Mouse (Mus musculus): ENCODE results near the gene BC003965. TPM values are rescaled to one million over a fixed set of nuclear protein-coding genes. Genes with fewer than 3 reads are reported as not detected.
A peak's percentile ranks its signal among the peaks of the same experiment; 100 is the strongest.

Gene BC003965
- polyA plus RNA-seq, 1 experiment from 2014 or later, result 33.8 TPM

DNA sequence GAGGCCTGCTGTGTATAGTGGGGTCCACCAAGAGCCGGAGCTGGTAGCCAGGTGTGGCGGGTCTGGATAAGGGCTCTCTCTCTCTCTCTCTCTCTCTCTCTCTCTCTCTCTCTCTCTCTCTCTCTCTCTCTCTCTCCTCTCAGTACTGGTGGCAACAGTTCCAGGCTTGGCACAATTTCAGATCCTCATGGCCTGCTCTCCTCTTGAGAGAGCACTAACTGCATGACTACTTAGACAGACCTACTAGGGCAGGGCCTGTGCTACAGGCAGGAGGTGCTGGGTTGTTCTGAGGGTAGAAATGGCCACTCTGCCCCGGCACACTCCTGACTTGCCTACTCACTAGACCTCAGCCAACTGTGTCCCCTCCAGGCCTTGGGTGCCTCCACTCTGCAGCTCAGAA lies 11.8 kb upstream of the BC003965 start:
- no peaks in the 10 kb centered on the region for H3K36me3 ChIP-seq (ENCODE audit: control insufficient read depth, insufficient read depth, low read length)
- H3K27ac ChIP-seq (ENCODE audit: low read depth, low read length), result no peak overlapping the region
- WGBS, result 91% methylated on average over 3 of the region's 3 CpGs
- no peak for ATAC-seq
- no peak overlapping the region for H3K9ac ChIP-seq (ENCODE audit: low read depth, low read length)
- H3K27me3 ChIP-seq (replicated peaks; ENCODE audit: control insufficient read depth, insufficient read depth, low read length), result no peaks in the 10 kb centered on the region
- H3K4me2 ChIP-seq (ENCODE audit: low read length), result no peak overlapping the region
- no peaks in the 10 kb centered on the region for H3K4me1 ChIP-seq (ENCODE audit: control insufficient read depth, insufficient read depth, low read depth, low read length)
- no peaks in the 10 kb centered on the region for H3K9me3 ChIP-seq (ENCODE audit: control insufficient read depth, low read length)
- no peak overlapping the region for H3K4me3 ChIP-seq (ENCODE audit: low read length)

- Histone ChIP-seq H3K4me3 (ENCODE audit: low read length) (no peak within 1 kb of the TSS), H3K27ac (ENCODE audit: low read depth, low read length) (no peak within 1 kb of the TSS), H3K27me3 (replicated peaks; ENCODE audit: control insufficient read depth, insufficient read depth, low read length) (peaks cover 4% of the 10 kb centered on the region), H3K9ac (ENCODE audit: low read depth, low read length) (no peak within 1 kb of the TSS), H3K36me3 (ENCODE audit: control insufficient read depth, insufficient read depth, low read length) (no peaks in the 10 kb centered on the region), H3K4me1 (ENCODE audit: control insufficient read depth, insufficient read depth, low read depth, low read length) (no peaks in the 10 kb centered on the region), H3K9me3 (ENCODE audit: control insufficient read depth, low read length) (no peaks in the 10 kb centered on the region), H3K4me2 (ENCODE audit: low read length) (no peak within 1 kb of the TSS)
- ATAC-seq, result no peak
- WGBS, result 49% methylated on average over 9 of the region's 9 CpGs
These were observed 8.9 kb upstream of the BC003965 start, which contains the start of gene Gm38655 for GRCm38 (mm10) chr17:25175411-25175810. TSS of gene Gm38655 (minus strand) at chr17:25175471.

DNA sequence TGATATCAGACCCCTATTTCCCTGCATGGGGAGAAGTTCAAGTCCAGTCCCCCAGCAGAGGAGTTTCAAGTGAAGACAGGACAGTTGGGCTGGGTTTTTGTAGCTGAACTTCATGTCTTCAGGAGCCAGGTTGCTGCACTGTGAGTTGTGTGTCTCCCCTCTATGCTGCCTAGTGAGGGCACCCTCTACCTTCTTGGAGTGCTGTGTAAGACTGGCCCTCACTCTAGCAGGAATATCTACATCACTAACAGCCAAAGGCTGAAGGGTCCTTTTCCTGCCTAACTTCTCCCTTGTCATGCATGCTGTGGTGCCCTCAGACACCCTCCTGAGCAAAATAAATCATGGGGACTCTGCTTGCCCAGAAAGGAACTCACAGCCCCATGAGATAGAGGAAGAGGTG lies 1.1 kb upstream of the BC003965 start:
- Histone ChIP-seq H3K4me2 (ENCODE audit: low read length) (peak overlapping the region; percentile 96), H3K4me3 (ENCODE audit: low read length) (no peak overlapping the region), H3K9ac (ENCODE audit: low read depth, low read length) (no peak overlapping the region; the same call in 1 of the 2 replicates), H3K4me1 (ENCODE audit: control insufficient read depth, insufficient read depth, low read depth, low read length) (peaks cover 23% of the 10 kb centered on the region), H3K27me3 (replicated peaks; ENCODE audit: control insufficient read depth, insufficient read depth, low read length) (peaks cover 9% of the 10 kb centered on the region), H3K36me3 (ENCODE audit: control insufficient read depth, insufficient read depth, low read length) (no peaks in the 10 kb centered on the region), H3K9me3 (ENCODE audit: control insufficient read depth, low read length) (no peaks in the 10 kb centered on the region), H3K27ac (ENCODE audit: low read depth, low read length) (no peak overlapping the region)
- no peak for ATAC-seq

DNA sequence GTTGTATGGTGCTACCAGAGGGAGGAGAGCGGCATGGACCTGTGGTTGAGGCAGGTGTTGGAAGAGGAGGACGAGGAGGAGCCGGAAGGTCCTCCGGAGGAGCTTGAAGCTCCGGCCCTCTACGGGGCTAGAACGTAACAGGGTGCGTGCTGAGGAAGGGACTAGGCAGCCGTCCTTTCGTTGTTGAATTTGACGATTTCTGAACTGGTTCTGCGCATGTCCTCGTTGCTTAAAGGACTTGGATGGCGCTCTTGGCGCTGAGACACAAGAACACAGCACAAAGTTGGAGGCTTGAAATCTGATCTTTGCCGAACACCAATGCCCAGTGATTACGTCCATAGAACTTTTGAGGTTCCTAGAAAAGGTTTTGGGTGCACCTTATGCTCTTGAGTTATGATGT lies 607 bp downstream of the BC003965 start:
- Histone ChIP-seq H3K9me3 (ENCODE audit: control insufficient read depth, low read length) (no peaks in the 10 kb centered on the region), H3K4me2 (ENCODE audit: low read length) (peak overlapping the region; percentile 99), H3K27ac (ENCODE audit: low read depth, low read length) (peak overlapping the region; percentile 71), H3K36me3 (ENCODE audit: control insufficient read depth, insufficient read depth, low read length) (0 out of 2 replicates have a peak, but pooled peaks cover 2% of the 10 kb centered on the region), H3K4me3 (ENCODE audit: low read length) (peak overlapping the region; percentile 90), H3K27me3 (replicated peaks; ENCODE audit: control insufficient read depth, insufficient read depth, low read length) (peaks cover 5% of the 10 kb centered on the region), H3K4me1 (ENCODE audit: control insufficient read depth, insufficient read depth, low read depth, low read length) (peaks cover 34% of the 10 kb centered on the region), H3K9ac (ENCODE audit: low read depth, low read length) (peak overlapping the region; percentile 92)
- peak; percentile 16; the same call in 1 of the 2 replicates for ATAC-seq
- whole genome bisulfite sequencing, result 9% methylated on average over 17 of the region's 17 CpGs

- peaks cover 6% of the 10 kb centered on the region; the same call in 1 of the 2 replicates for H3K36me3 ChIP-seq (ENCODE audit: control insufficient read depth, insufficient read depth, low read length)
- peaks cover 36% of the 10 kb centered on the region for H3K4me1 ChIP-seq (ENCODE audit: control insufficient read depth, insufficient read depth, low read depth, low read length)
- no peak for ATAC-seq
- 7% methylated on average over 11 of the region's 11 CpGs for WGBS
- H3K27ac ChIP-seq (ENCODE audit: low read depth, low read length), result peak overlapping the region; percentile 78
- H3K9ac ChIP-seq (ENCODE audit: low read depth, low read length), result peak overlapping the region; percentile 92
- no peaks in the 10 kb centered on the region for H3K9me3 ChIP-seq (ENCODE audit: control insufficient read depth, low read length)
- H3K27me3 ChIP-seq (replicated peaks; ENCODE audit: control insufficient read depth, insufficient read depth, low read length), result no peaks in the 10 kb centered on the region
- H3K4me3 ChIP-seq (ENCODE audit: low read length), result peak overlapping the region; percentile 98
- peak overlapping the region; percentile 93 for H3K4me2 ChIP-seq (ENCODE audit: low read length)
These were observed 3.4 kb downstream of the BC003965 start for GRCm38 (mm10) chr17:25187784-25188149.

- H3K4me1 ChIP-seq (ENCODE audit: control insufficient read depth, insufficient read depth, low read depth, low read length), result peaks cover 35% of the 10 kb centered on the region
- peak within 1 kb of the TSS; percentile 92 for H3K9ac ChIP-seq (ENCODE audit: low read depth, low read length)
- peak within 1 kb of the TSS; percentile 98 for H3K4me3 ChIP-seq (ENCODE audit: low read length)
- WGBS, result under 1% methylated on average over 85 of the region's 104 CpGs
- peak within 1 kb of the TSS; percentile 78 for H3K27ac ChIP-seq (ENCODE audit: low read depth, low read length)
- H3K27me3 ChIP-seq (replicated peaks; ENCODE audit: control insufficient read depth, insufficient read depth, low read length), result no peaks in the 10 kb centered on the region
- no peaks in the 10 kb centered on the region for H3K9me3 ChIP-seq (ENCODE audit: control insufficient read depth, low read length)
- peaks cover 6% of the 10 kb centered on the region; the same call in 1 of the 2 replicates for H3K36me3 ChIP-seq (ENCODE audit: control insufficient read depth, insufficient read depth, low read length)
- H3K4me2 ChIP-seq (ENCODE audit: low read length), result peak within 1 kb of the TSS; percentile 93
- peak; percentile 43 for ATAC-seq
These were observed 4.0 kb downstream of the BC003965 start, which contains the start of gene Unkl for GRCm38 (mm10) chr17:25188150-25189031. TSS of gene Unkl (plus strand) at chr17:25188397.

- peaks cover 8% of the 10 kb centered on the region; the same call in 1 of the 2 replicates for H3K36me3 ChIP-seq (ENCODE audit: control insufficient read depth, insufficient read depth, low read length)
- 2% methylated on average over 16 of the region's 16 CpGs for WGBS
- H3K27me3 ChIP-seq (replicated peaks; ENCODE audit: control insufficient read depth, insufficient read depth, low read length), result no peaks in the 10 kb centered on the region
- peak overlapping the region; percentile 93 for H3K4me2 ChIP-seq (ENCODE audit: low read length)
- no peak overlapping the region for H3K27ac ChIP-seq (ENCODE audit: low read depth, low read length)
- no peak for ATAC-seq
- H3K4me3 ChIP-seq (ENCODE audit: low read length), result peak overlapping the region; percentile 98
- H3K9me3 ChIP-seq (ENCODE audit: control insufficient read depth, low read length), result no peaks in the 10 kb centered on the region
- H3K4me1 ChIP-seq (ENCODE audit: control insufficient read depth, insufficient read depth, low read depth, low read length), result peaks cover 31% of the 10 kb centered on the region
- H3K9ac ChIP-seq (ENCODE audit: low read depth, low read length), result peak overlapping the region; percentile 92
These were observed 4.7 kb downstream of the BC003965 start for GRCm38 (mm10) chr17:25189091-25189490.

DNA sequence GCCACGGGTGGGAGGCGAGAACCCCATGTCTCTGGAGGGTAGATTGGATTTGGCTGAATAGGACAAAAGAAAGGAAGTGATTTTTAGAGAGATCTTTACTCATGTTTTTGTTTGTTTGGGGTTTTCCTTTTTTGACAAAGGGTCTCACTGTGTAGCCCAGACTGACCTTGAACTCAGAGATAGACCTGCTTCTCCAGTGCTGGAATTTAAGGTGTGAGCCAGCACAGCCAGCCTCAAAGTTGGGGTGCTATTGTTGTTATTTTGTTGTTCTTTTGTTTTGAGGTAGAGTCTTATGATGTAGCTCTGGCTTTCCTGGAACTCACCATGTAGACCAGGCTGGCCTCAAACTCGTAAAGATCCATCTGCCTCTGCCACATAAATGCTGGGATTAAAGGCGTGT lies 18.0 kb downstream of the BC003965 start:
- 92% methylated on average over 4 of the region's 4 CpGs for WGBS
- H3K4me2 ChIP-seq (ENCODE audit: low read length), result no peak overlapping the region

DNA sequence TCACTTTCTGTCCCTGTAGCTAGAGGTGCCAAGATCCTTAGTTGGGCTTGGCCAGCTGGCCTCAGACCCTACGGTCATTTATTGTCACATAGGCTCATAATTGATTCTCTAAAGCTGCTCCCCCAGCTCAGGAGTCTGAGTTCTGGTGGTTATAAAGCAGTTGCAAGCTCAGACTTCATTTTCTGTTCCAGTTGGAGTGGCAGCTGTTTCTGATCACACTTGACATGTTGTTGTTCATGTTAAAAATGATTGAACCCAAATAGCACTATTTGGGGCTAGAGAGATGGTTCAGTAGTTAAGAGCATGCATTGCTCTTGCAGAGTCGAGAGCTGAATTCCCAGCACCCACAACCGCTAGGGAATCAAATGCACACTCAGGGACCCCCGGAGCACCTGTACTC lies 25.7 kb downstream of the BC003965 start:
- 91% methylated on average over 4 of the region's 4 CpGs for WGBS
- H3K36me3 ChIP-seq (ENCODE audit: control insufficient read depth, insufficient read depth, low read length), result peaks cover 54% of the 10 kb centered on the region
- H3K4me2 ChIP-seq (ENCODE audit: low read length), result no peak overlapping the region
- no peaks in the 10 kb centered on the region for H3K4me1 ChIP-seq (ENCODE audit: control insufficient read depth, insufficient read depth, low read depth, low read length)
- no peaks in the 10 kb centered on the region for H3K27me3 ChIP-seq (replicated peaks; ENCODE audit: control insufficient read depth, insufficient read depth, low read length)
- H3K9me3 ChIP-seq (ENCODE audit: control insufficient read depth, low read length), result no peaks in the 10 kb centered on the region
- ATAC-seq, result no peak
- H3K9ac ChIP-seq (ENCODE audit: low read depth, low read length), result no peak overlapping the region
- no peak overlapping the region for H3K27ac ChIP-seq (ENCODE audit: low read depth, low read length)
- H3K4me3 ChIP-seq (ENCODE audit: low read length), result no peak overlapping the region

More for the DNA sequence above, 18.0 kb downstream of the BC003965 start:
- no peak overlapping the region for H3K4me3 ChIP-seq (ENCODE audit: low read length)
- no peak overlapping the region for H3K9ac ChIP-seq (ENCODE audit: low read depth, low read length)
- peaks cover 39% of the 10 kb centered on the region for H3K36me3 ChIP-seq (ENCODE audit: control insufficient read depth, insufficient read depth, low read length)
- H3K27me3 ChIP-seq (replicated peaks; ENCODE audit: control insufficient read depth, insufficient read depth, low read length), result no peaks in the 10 kb centered on the region
- no peaks in the 10 kb centered on the region for H3K9me3 ChIP-seq (ENCODE audit: control insufficient read depth, low read length)
- ATAC-seq, result no peak
- H3K4me1 ChIP-seq (ENCODE audit: control insufficient read depth, insufficient read depth, low read depth, low read length), result no peaks in the 10 kb centered on the region
- H3K27ac ChIP-seq (ENCODE audit: low read depth, low read length), result no peak overlapping the region
